Mouse (Mus musculus): ENCODE measurements around the gene Tub. TPM values are rescaled to one million over a fixed set of nuclear protein-coding genes. Genes with fewer than 3 reads are reported as not detected.
A peak's percentile ranks its signal among the peaks of the same experiment; 100 is the strongest.

Tub gene
- total RNA-seq, 1 experiment, result 3.3 TPM

DNA sequence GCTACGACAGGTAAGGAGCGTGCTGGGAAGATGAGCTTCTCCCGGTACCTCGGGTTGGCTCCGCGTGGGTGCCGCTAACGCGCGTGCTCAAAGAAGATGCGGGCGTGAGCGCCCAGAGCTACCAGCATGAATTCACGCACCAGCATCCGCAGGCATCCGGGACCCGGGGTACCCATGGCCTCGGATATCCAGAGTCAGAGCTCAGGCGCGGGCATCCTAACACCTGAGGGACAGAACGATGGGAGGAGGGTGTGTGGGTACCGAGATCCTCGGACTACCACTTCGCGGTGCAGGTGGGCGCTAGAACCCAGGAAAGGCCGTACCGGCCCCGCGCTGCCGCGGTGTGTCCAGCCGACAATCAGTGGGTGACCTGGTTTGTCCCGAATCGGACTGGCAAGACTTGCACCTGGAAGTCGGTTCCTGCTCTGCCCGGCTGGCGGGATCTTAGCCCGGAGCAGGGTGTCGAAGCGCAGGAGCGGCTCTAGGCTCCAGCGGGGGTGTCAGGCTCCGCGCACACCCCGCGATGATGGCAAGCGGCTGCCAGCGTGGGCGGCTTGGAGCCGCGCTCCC lies 709 bp downstream of the Tub start:
- H3K4me1 ChIP-seq (ENCODE audit: control insufficient read depth in 2 of 2, insufficient read depth in 2 of 2, low read length in 2 of 2, poor library complexity in 1 of 2), result peaks cover 0 to 3% of the 10 kb centered on the region in 2 experiments; a peak in 1 of 4 replicates
- DNase-seq (ENCODE audit: low read depth, low spot score), result no peak
- no peak overlapping the region for H3K27ac ChIP-seq (ENCODE audit: insufficient read depth, low read depth, low read length, poor library complexity, severe bottlenecking)
- peak overlapping the region; percentile 38 for H3K9ac ChIP-seq (ENCODE audit: insufficient read depth, low read depth, low read length, poor library complexity, severe bottlenecking)
- H3K36me3 ChIP-seq (ENCODE audit: control insufficient read depth, insufficient read depth, low read length, poor library complexity, severe bottlenecking), result no peaks in the 10 kb centered on the region; the same call in 1 of the 2 replicates
- peak overlapping the region; percentile 47 to 69 for H3K4me3 ChIP-seq (ENCODE audit: insufficient read depth in 1 of 2, low read depth in 1 of 2, low read length in 2 of 2, poor library complexity in 1 of 2, severe bottlenecking in 1 of 2)
- in situ Hi-C loops (cut with MboI; ENCODE audit: low sequenced_read_pairs in 2 of 2, unreplicated experiment in 2 of 2), result no loop called here
- no peaks in the 10 kb centered on the region for H3K9me3 ChIP-seq (ENCODE audit: control insufficient read depth, insufficient read depth, low read depth, low read length)
- TF ChIP-seq ZNF384 (IDR thresholded peaks at IDR 0.05; ENCODE audit: low read depth, low read length), result no peak

DNA sequence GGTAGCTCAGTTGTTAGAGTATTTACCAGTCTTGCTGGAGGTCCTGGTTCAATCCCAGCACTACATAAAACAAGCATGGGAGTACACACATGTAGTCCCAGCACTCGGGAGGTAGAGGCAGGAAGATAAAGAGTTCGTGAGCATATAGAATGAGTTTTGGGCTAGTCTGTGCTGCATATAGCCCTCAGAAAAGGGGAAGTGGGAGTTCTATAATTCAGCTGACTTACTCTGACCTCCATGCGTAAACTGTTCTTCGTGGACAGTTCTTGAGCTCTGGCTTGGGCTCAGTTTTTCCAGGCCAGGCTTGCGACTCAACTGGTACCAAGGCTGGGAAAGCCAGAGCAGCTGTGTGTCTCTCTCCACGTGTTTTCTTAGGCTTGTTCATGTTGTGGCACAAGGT lies 2.7 kb downstream of the Tub start:
- DNase-seq (ENCODE audit: low read depth, low spot score), result no peak
- Histone ChIP-seq H3K9me3 (ENCODE audit: control insufficient read depth, insufficient read depth, low read depth, low read length) (no peaks in the 10 kb centered on the region), H3K4me3 (ENCODE audit: insufficient read depth in 1 of 2, low read depth in 1 of 2, low read length in 2 of 2, poor library complexity in 1 of 2, severe bottlenecking in 1 of 2) (no peak overlapping the region), H3K27ac (ENCODE audit: insufficient read depth, low read depth, low read length, poor library complexity, severe bottlenecking) (no peak overlapping the region), H3K4me1 (ENCODE audit: control insufficient read depth in 2 of 2, insufficient read depth in 2 of 2, low read length in 2 of 2, poor library complexity in 1 of 2) (peaks cover 0 to 3% of the 10 kb centered on the region in 2 experiments; a peak in 1 of 4 replicates), H3K36me3 (ENCODE audit: control insufficient read depth, insufficient read depth, low read length, poor library complexity, severe bottlenecking) (no peaks in the 10 kb centered on the region), H3K9ac (ENCODE audit: insufficient read depth, low read depth, low read length, poor library complexity, severe bottlenecking) (no peak overlapping the region)
- in situ Hi-C loops (cut with MboI; ENCODE audit: low sequenced_read_pairs in 2 of 2, unreplicated experiment in 2 of 2), result no loop called here
- TF ChIP-seq MAFK (IDR thresholded peaks at IDR 0.05; ENCODE audit: insufficient read depth, low read depth, low read length), result no peak
- TF ChIP-seq ZNF384 (IDR thresholded peaks at IDR 0.05; ENCODE audit: low read depth, low read length), result no peak
- TF ChIP-seq ZC3H11A (IDR thresholded peaks at IDR 0.05; ENCODE audit: borderline replicate concordance, low read depth, low read length), result no peak
- no peak for TF ChIP-seq CHD2 (IDR thresholded peaks at IDR 0.05; ENCODE audit: low read depth, low read length)
- TF ChIP-seq HCFC1 (IDR thresholded peaks at IDR 0.05; ENCODE audit: borderline replicate concordance, insufficient read depth, low read length), result no peak

DNA sequence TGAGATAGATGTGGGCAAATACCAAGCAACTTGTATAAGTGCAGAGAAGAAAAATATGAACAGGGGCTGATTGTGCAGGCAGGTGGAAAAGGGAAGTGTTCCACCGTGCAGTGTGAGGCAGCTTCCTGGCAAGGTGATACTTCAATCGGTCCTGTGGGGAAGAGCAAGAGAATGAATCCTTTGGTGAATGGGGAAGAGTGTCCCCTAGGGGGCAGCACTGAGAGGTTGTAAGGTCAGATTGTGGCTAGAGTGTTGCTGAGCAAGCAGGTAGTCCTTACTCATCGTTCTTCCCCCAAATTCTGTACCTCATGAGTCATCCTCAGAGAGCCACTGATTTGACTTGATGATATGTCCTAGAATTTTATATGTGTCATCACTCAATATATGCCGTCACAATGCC lies 4.0 kb downstream of the Tub start:
- Histone ChIP-seq H3K9me3 (ENCODE audit: control insufficient read depth, insufficient read depth, low read depth, low read length) (no peaks in the 10 kb centered on the region), H3K27ac (ENCODE audit: insufficient read depth, low read depth, low read length, poor library complexity, severe bottlenecking) (no peak overlapping the region), H3K9ac (ENCODE audit: insufficient read depth, low read depth, low read length, poor library complexity, severe bottlenecking) (no peak overlapping the region), H3K4me1 (ENCODE audit: control insufficient read depth in 2 of 2, insufficient read depth in 2 of 2, low read length in 2 of 2, poor library complexity in 1 of 2) (no peaks in the 10 kb centered on the region; a peak in 1 of 4 replicates), H3K4me3 (ENCODE audit: insufficient read depth in 1 of 2, low read depth in 1 of 2, low read length in 2 of 2, poor library complexity in 1 of 2, severe bottlenecking in 1 of 2) (no peak overlapping the region), H3K36me3 (ENCODE audit: control insufficient read depth, insufficient read depth, low read length, poor library complexity, severe bottlenecking) (no peaks in the 10 kb centered on the region)
- peak; percentile 87 for DNase-seq (ENCODE audit: low read depth, low spot score)
- in situ Hi-C loops (cut with MboI; ENCODE audit: low sequenced_read_pairs in 2 of 2, unreplicated experiment in 2 of 2), result no loop called here
- TF ChIP-seq ZNF384 (IDR thresholded peaks at IDR 0.05; ENCODE audit: low read depth, low read length) (no peak), ZC3H11A (IDR thresholded peaks at IDR 0.05; ENCODE audit: borderline replicate concordance, low read depth, low read length) (no peak), HCFC1 (IDR thresholded peaks at IDR 0.05; ENCODE audit: borderline replicate concordance, insufficient read depth, low read length) (no peak), CHD2 (IDR thresholded peaks at IDR 0.05; ENCODE audit: low read depth, low read length) (no peak), MAFK (IDR thresholded peaks at IDR 0.05; ENCODE audit: insufficient read depth, low read depth, low read length) (peak; percentile 67; the same call in 1 of the 2 replicates)

- H3K9ac ChIP-seq (ENCODE audit: insufficient read depth, low read depth, low read length, poor library complexity, severe bottlenecking), result no peak overlapping the region
- no peak for DNase-seq (ENCODE audit: low read depth, low spot score)
- no peak overlapping the region for H3K27ac ChIP-seq (ENCODE audit: insufficient read depth, low read depth, low read length, poor library complexity, severe bottlenecking)
- no peaks in the 10 kb centered on the region; a peak in 1 of 4 replicates for H3K4me1 ChIP-seq (ENCODE audit: control insufficient read depth in 2 of 2, insufficient read depth in 2 of 2, low read length in 2 of 2, poor library complexity in 1 of 2)
- no peak overlapping the region for H3K4me3 ChIP-seq (ENCODE audit: insufficient read depth in 1 of 2, low read depth in 1 of 2, low read length in 2 of 2, poor library complexity in 1 of 2, severe bottlenecking in 1 of 2)
- no peaks in the 10 kb centered on the region for H3K36me3 ChIP-seq (ENCODE audit: control insufficient read depth, insufficient read depth, low read length, poor library complexity, severe bottlenecking)
- no peaks in the 10 kb centered on the region for H3K9me3 ChIP-seq (ENCODE audit: control insufficient read depth, insufficient read depth, low read depth, low read length)
- TF ChIP-seq MAFK (IDR thresholded peaks at IDR 0.05; ENCODE audit: insufficient read depth, low read depth, low read length), result no peak
- no peak for TF ChIP-seq ZC3H11A (IDR thresholded peaks at IDR 0.05; ENCODE audit: borderline replicate concordance, low read depth, low read length)
- TF ChIP-seq HCFC1 (IDR thresholded peaks at IDR 0.05; ENCODE audit: borderline replicate concordance, insufficient read depth, low read length), result no peak
- TF ChIP-seq ZNF384 (IDR thresholded peaks at IDR 0.05; ENCODE audit: low read depth, low read length), result no peak
- TF ChIP-seq CHD2 (IDR thresholded peaks at IDR 0.05; ENCODE audit: low read depth, low read length), result no peak
- in situ Hi-C loops (cut with MboI; ENCODE audit: low sequenced_read_pairs in 2 of 2, unreplicated experiment in 2 of 2), result no loop called here
These were observed 7.6 kb downstream of the Tub start for GRCm38 (mm10) chr7:108957734-108958133.

GRCm38 (mm10) chr7:108965968-108966367 lies 15.8 kb downstream of the Tub start:
- Histone ChIP-seq H3K4me3 (ENCODE audit: insufficient read depth in 1 of 2, low read depth in 1 of 2, low read length in 2 of 2, poor library complexity in 1 of 2, severe bottlenecking in 1 of 2) (no peak overlapping the region), H3K27ac (ENCODE audit: insufficient read depth, low read depth, low read length, poor library complexity, severe bottlenecking) (no peak overlapping the region), H3K4me1 (ENCODE audit: control insufficient read depth in 2 of 2, insufficient read depth in 2 of 2, low read length in 2 of 2, poor library complexity in 1 of 2) (peaks cover 0 to 11% of the 10 kb centered on the region in 2 experiments; a peak in 2 of 4 replicates), H3K9me3 (ENCODE audit: control insufficient read depth, insufficient read depth, low read depth, low read length) (no peaks in the 10 kb centered on the region), H3K36me3 (ENCODE audit: control insufficient read depth, insufficient read depth, low read length, poor library complexity, severe bottlenecking) (no peaks in the 10 kb centered on the region), H3K9ac (ENCODE audit: insufficient read depth, low read depth, low read length, poor library complexity, severe bottlenecking) (no peak overlapping the region)
- in situ Hi-C loops (cut with MboI; ENCODE audit: low sequenced_read_pairs in 2 of 2, unreplicated experiment in 2 of 2), result no loop called here
- no peak for DNase-seq (ENCODE audit: low read depth, low spot score)
- TF ChIP-seq ZC3H11A (IDR thresholded peaks at IDR 0.05; ENCODE audit: borderline replicate concordance, low read depth, low read length), result no peak
- no peak for TF ChIP-seq HCFC1 (IDR thresholded peaks at IDR 0.05; ENCODE audit: borderline replicate concordance, insufficient read depth, low read length)
- no peak for TF ChIP-seq MAFK (IDR thresholded peaks at IDR 0.05; ENCODE audit: insufficient read depth, low read depth, low read length)
- TF ChIP-seq ZNF384 (IDR thresholded peaks at IDR 0.05; ENCODE audit: low read depth, low read length), result no peak
- no peak for TF ChIP-seq CHD2 (IDR thresholded peaks at IDR 0.05; ENCODE audit: low read depth, low read length)

All from ES-E14 (cell line).